Mouse (Mus musculus): ENCODE measurements around the gene Slc2a5.
A peak's percentile ranks its signal among the peaks of the same experiment; 100 is the strongest.

Slc2a5 gene

DNA sequence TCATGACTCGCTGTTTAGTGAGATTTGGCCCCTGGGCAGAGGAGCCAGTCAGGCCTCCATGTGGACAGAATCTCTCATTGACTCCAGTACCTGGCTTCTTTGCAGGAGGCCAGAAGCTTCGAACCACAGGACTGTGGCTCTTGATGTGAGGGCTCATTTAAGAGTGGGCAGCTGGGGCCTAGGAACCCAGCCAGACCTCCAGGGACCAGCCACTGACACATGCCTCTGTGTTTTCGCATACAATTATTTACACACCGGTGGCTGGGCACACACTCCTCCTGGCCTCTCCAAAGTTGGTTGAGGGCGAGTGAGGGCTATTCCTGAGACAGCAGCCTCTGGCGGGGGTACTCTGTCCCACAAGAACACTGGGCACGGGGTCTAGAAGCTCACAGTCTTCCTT, 21.3 kb downstream of the Slc2a5 start:
- DNase-seq (ENCODE audit: low spot score), result no peak

DNA sequence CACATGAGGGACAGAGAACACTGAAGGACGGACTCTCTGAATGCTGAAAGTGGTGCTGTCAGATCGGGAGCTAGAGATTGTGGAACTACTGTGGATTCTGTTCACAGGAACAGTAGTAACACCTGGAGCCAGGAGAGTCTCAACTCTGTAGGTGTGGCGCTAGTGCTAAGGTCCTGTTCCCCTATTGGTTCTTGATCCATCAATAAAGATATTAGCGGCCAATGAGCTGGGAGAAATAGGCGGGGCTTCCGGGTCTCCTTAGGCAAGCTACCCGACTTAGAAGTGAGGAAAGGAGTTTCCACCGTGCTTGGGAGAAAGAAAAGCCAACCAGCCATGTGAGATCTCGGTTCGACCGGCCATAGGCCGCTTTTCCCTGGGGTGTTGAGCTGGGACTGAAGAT, 25.2 kb downstream of the Slc2a5 start:
- DNase-seq (ENCODE audit: low spot score), result no peak

DNA sequence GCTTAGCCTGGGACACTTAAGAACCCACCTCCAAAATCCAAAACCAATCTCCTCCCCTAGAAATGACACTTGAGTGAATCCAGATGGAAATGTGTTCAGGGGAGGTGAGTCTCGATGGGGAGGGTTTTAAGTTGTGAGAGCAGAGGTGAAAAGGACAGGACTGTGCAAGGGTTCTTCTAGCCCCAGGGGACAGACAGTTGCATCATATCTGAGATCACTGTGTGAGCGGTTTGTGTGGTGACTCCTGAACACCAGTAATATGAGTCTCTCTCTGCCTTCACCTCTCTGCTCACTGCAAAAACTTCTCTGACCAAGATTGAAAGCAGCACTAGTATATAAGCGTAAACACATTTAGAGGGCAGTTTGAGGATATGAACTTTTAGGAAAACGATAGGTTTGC, 27.2 kb downstream of the Slc2a5 start:
- no peak for DNase-seq (ENCODE audit: low spot score)

DNA sequence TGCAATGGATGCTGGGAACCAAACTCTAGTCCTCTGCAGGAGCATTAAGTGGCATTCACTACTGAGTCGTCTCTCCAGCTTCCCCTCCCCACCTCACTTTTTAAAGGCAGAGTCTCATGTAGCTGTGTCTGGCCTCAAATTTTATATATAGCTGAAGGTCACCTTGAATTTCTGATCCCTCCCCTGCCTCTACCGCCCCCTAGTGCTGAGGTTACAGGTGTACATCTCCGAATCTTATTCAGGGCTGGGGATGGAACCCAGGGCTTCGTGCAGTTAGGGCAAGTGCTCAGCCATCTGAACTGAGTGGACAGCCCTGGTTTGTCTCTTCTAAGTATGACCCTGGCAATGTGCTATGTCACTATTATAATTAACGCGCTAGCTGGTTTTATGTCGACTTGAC, 32.0 kb downstream of the Slc2a5 start:
- no peak for DNase-seq (ENCODE audit: low spot score)

DNA sequence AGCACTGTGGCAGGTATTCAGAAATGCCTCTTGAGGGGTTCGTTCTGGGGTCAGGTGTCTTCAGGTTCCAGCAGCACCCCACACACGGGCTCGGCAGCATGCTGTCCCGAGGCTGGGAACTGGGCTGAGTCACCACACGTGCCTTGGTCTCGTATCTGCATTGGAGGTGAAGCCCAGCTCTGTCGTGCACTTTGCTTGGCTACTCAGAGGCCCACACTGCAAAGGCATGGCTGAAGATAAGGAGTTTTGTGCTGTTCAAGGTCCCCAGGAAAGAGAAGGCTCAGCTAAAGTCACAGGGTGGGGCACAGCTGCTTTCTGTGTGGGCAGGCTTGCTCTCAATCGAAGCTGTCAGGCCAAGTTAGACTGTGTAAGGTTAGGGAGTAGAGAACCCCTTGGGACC, 33.4 kb downstream of the Slc2a5 start:
- DNase-seq (ENCODE audit: low spot score), result no peak

DNA sequence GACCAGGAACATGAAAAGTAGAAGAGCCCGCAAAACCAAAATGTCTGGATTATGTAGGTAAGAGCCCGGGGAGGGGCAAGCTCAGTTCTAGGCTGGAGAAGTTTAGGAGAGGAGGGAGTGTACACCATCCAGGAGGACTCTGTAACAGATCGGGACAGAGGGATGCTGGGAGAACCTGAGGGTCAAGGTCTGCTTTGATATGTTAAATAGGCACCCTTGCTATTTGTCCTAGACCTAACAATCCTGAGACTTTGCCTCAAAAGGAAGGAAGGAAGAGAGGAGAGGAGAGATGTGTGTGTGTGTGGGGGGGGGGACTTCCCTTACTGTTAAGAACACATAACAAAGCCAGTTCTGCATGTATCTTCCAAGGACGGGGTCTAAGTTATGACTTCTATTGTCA, 36.2 kb downstream of the Slc2a5 start:
- no peak for DNase-seq (ENCODE audit: low spot score)

DNA sequence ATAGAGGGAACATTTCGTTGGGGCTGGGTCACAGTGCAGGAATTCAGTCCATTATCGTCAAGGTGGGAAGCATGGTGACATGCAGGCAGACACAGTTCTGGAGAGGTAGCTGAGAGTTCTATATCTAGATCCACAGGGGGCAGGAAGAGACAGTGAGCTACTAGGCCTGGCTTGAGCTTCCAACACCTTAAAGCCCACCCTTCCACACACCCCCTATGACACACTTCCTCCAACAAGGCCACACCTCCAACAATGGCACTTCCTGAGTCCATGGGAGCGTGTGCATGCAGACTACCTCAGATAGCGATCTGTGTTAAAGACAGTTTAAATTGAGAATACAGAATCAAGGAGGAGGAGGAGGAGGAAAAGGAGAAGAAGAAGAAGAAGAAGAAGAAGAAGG, 36.6 kb downstream of the Slc2a5 start:
- no peak for DNase-seq (ENCODE audit: low spot score)

DNA sequence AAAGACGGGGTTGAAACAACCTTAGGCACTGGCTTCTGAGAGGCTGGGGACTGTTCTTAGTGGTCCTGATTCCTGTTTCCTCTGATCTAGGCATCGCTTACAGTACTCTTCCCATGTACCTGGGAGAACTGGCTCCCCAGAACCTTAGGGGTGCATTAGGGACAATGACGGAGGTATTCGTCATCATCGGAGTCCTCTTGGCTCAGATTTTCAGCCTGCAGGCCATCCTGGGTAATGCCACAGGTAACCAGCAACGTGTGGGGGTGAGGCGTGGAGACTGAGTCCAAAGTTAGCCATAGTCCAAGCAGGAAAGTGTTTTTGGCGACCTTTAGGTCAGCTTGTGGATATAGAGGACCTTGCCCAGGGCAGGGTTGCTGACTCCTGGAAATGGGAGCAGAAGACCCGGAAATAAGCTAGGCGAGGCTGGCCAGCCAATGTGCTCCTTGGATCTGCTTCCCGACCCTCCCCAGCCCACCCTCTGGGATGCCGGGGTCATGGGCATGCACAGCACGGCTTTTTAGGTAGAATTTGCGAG, 38.3 kb downstream of the Slc2a5 start:
- DNase-seq (ENCODE audit: low spot score), result no peak

DNA sequence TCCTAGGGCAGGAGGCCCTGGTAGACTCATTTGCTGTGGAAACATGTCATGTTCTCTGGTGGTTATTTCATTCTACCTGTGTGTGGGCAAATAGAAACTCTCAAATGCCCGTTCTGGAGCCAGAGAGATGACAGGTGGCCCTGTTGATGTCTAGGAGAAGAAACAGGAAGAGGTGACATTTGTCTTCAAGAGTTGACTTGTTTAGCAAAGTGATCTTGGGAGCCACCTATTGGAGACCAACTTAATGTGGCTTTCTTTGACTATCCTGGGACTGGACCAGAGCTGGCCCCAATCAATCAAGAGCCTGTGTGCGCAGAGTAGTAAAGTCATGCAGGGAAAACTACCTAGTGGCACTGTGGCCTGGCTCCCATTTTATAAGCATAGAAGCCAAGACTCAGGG, 40.4 kb downstream of the Slc2a5 start:
- DNase-seq (ENCODE audit: low spot score), result no peak

DNA sequence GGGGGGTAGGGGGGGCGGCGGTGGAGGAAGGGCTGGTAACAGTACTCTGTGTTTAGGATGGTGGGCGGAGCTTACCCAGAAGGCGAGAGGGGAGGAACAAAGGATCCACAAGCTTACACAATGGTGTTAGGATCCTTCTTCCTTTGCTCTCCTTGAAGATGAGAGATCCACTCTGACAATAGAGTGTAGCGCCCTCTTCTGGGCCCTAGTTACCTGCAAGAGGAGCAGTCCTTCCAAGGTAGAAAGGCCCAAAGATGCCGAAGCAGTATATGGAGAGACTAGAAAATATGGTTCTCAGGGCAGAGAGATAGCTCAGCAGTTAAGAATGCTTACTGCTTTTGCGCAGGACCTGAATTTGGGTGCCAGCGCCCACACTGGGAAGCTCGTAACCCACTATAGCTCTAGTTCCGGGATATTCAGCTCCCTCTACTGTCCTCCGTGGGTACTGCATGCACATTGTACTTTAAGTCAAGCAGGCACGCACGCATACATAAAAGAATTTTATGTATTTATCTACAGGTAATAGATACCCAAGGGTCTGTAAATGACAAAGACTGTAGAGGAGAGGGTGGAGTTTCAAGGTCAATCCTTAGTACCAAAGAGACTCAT, 43.6 kb downstream of the Slc2a5 start:
- no peak for DNase-seq (ENCODE audit: low spot score)

DNA sequence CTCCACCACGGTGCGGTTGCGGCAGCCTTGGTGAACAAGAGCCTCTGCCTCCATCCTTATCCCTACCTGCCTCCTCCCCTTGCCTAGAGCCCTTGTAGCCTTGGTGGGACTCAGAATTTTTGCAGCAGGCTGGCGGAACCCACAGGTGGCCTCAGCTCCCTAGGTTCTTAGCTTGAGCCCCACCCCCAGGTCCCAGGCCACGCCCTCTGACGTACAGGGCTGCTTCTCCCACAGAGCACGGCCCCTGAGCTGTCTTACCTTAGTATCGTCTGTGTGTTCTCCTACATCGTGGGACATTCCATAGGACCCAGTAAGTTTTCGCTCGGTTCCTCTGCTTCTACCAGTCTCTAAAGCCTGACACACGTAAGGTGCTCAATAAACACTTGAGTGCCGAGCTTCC, 45.8 kb downstream of the Slc2a5 start:
- no peak for DNase-seq (ENCODE audit: low spot score)

DNA sequence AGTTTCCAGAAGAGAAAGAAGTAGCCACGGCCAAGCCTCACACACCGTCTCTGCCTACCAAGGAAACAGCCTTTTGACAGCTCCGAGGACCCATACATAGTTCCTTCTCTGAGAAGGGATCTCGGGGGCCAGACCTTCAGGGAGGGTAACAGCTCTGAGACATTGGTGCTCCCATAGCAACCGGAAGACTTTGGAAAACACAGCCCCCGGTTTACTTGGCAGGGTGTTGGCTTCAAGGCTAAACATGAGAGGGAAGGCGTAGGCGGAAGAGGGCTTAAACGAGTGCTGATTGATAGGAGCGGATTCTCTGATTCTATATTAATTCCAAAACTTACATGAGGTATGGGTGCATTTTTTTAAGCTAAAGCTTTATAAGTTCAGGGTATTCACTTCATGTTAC, 49.3 kb downstream of the Slc2a5 start:
- DNase-seq (ENCODE audit: low spot score), result no peak

DNA sequence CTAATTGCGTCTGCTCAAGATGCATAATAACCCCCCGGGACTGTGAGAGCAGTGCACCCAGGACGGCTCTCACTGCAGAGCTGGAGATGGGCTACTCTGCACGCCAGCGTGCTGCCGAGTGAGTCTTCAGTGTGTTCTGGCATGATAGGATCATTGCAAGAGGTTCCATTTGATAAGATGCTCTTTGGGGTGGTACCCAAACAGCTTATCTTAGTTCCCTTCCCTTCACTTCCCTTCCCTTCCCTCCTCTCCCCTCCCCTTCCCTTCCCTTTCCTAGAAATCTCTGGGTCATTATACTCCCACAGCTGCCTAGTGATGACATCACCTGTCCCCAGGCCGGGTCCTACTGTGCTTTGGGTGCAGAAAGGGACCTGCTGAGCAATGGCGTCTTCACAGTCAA, 53.0 kb downstream of the Slc2a5 start:
- no peak for DNase-seq (ENCODE audit: low spot score)

DNA sequence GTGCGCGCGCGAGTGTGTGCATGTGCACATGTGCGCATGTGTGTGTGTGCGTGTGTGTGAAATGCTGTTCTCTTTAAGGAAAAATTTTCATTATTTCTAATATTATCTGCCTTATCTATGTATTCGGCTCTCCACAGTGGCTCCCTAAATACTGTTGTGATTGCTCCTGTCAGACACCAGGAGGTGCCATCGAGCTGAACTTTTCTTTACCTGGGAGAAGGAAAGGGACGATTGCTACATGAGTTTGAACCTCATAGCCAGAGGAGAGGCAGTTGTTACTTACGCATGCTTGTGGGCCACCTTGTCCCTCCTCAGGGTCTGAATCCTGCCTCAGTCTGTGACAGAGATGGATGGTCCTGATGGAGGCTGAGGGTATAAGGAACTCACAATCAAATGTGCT, 54.2 kb downstream of the Slc2a5 start:
- peak; percentile 76 for DNase-seq (ENCODE audit: low spot score)

DNA sequence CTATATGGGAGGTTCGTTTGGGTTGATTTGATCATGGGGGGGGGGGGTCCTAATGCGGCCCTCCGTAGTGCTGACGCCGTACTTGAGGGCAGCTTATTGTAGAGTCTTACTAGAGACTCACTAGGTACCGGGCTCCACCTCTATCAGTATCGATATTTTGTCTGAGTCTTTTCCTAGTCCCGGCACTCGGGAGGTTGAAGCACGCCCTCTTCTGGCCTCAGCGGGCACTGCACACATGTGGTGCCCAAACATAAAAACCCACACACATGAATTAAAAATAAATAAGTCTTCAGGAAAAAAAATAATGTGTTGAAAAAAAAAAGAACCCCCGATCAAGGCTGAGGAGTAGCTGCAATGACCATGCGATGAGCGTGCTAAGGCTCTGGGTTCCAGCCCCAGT, 54.9 kb downstream of the Slc2a5 start:
- no peak for DNase-seq (ENCODE audit: low spot score)

DNA sequence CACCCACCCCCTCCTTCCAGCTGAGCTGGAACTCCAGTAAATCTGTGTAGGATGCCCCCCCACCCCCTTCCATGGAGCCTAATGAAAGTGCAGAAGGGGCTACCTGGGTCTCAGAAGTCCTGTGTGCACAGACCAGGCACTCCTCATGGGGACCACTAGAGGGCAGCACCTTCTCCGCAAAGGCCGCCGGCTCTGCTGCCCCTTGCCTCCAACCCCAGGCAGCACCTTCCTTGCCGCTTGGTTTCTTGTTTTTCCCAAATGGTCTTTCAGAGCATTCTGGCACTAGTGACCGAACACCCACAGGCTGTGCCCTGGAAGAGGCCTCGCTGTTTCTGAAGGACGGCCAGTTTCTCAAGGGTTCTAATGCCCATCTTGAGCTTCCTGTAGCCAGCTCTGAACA, 57.5 kb downstream of the Slc2a5 start:
- DNase-seq (ENCODE audit: low spot score), result peak; percentile 78

DNA sequence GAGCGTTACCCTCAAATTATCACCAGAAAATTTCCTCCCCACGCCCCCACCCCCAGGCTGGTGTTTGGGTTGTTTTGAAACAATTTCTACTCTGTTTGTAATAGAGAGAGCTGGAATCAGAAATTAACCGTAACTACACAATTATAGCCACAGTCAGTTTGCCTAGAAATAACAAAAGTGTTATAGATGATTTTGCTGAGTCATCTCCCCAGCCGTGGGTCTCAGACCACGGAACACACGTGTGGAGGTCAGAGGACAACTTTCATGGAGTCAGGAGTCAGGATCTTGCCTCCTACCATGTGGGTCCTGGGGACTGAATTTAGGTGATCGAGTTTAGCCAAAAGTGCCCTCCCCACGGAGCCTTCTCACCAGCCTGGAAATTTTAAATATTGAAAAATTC, 58.0 kb downstream of the Slc2a5 start:
- no peak for DNase-seq (ENCODE audit: low spot score)

DNA sequence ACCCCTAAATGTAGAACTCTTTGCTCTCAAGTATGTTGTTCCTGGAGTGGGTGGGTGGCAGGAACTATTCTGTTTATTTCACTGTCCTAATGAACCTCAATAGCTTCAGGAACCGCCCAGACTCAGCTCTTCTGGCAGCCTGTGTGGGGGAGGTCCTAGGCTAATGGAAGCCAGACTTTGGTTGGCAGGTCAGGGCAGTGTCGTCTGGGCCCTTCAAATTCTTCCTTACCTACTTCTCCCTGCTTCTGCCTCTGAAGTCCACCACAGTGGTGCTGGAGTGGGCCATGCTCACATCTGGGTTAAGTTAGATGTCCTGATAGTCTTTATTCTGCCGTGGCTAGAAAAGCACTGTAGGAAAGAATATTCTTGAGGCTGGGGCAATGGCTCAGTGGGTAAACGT, 59.0 kb downstream of the Slc2a5 start:
- no peak for DNase-seq (ENCODE audit: low spot score)

DNA sequence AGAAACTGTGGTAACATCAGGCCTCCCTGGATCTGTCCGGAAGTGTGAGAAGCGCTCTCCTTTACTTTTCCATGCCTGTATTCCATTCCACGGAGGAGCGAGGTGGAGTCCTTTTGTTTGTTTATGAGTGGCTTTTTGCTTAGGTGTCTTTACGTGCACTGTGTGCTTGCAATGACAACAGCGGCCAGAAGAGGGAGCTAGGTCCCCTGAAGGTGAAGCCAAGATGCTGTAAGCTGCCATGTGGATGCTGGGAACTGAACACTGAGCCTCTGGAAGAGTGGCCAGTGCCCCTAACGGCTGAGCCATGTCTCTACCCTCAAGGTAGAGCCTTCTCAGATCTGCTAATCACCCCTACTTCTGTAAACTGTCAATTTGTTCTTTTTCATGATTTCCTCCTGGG, 62.2 kb downstream of the Slc2a5 start:
- DNase-seq (ENCODE audit: low spot score), result no peak

DNA sequence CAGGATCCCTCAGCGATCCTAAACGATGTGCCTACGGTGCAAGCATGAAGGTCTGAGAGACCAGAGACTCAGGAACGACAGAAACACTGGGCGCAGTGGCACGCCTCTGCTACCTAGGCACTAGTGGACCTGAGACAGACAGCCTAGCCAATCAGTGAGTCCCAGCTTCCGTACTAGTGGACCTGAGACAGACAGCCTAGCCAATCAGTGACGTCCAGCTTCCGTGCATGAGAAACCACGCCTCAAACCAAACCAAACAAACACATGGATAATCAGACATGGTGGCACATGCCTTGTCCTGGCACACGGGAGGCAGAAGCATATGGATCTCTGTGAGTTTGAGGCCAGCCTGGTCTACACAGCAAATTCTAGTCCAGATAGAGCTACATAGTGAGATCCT, 69.2 kb downstream of the Slc2a5 start:
- DNase-seq (ENCODE audit: low spot score), result peak; percentile 33

DNA sequence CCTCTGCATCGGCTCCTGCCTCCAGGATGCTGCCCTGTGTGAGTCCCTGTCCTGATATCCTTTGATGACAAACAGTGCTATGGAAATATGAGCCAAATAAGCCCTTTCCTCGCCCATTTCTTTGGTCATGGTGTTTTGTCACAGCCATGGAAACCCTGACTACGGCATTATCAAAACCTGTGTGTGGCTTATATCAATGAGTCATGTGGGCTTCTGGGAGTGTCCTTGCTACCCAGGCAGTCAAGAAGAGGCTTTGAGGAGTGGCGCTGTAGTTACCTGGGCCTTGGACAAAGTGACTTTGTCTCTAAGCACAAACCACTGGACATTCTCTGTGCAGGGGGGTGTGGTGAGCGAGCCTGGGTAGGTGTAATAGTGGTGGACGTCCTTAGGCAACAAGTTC, 73.1 kb downstream of the Slc2a5 start:
- DNase-seq (ENCODE audit: low spot score), result no peak
